Mouse (Mus musculus): ENCODE data around the gene Olfr125. TPM values are rescaled to one million over a fixed set of nuclear protein-coding genes. Genes with fewer than 3 reads are reported as not detected.

Olfr125 gene
- total RNA-seq (2017), result not detected in 2 replicates

GRCm38 (mm10) chr17:37832649-37833048 is at the start of gene Olfr125:
Gene Olfr125 (plus strand): TSS chr17:37832949.
- ATAC-seq (ENCODE audit: extremely low read depth, insufficient number of reproducible peaks, low FRiP score, poor library complexity, severe bottlenecking), result no peak

- ATAC-seq (ENCODE audit: extremely low read depth, insufficient number of reproducible peaks, low FRiP score, poor library complexity, severe bottlenecking), result no peak
Measured at GRCm38 (mm10) chr17:37793229-37793628, 39.5 kb upstream of the Olfr125 start, which contains the start of gene Olfr123. Gene Olfr123 (plus strand): TSS chr17:37793529.

DNA sequence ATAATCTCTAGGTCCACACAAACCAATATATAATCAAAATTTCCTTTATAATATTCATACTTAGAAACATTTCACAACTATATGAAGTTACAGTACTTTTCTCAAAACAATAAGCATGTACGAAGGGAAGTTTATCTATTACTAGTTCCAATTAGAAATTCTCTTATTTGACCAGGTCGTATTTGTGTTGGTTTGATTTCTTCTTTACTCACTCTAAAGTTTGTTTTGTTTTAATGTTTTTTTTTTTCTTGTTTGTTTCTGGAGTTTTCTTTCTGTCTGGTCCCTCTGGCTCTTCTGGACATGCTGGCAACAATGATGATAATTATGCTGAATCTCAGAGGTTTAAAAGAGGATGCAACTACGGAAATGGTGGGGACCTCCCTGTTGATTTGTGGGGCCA is 33.2 kb upstream of the Olfr125 start, which contains the start of gene Olfr124:
Gene Olfr124 (plus strand): TSS at position 301 of the 400 bp plus-strand sequence.
- ATAC-seq (ENCODE audit: extremely low read depth, insufficient number of reproducible peaks, low FRiP score, poor library complexity, severe bottlenecking), result no peak

DNA sequence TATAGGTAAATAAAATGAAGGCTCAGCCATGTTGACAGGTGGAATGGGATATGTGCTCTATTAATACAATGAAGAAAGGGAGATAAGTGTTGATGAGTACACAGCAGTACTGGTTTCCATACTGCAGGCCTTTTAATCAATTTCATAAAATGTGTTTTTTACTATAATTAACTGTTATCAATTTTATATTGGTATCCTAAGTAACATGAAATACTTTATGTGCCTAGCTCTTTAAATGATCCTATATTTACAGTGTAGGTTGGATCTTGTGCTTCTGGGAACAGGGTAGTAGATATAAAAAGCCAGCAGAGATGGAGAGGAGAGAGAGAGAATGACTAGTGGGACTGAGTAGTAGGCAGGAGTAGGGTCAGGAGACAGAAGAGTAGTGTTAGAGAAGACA is 14.4 kb downstream of the Olfr125 start, which contains the start of gene Olfr126:
Gene Olfr126 (plus strand): TSS at position 301 of the 400 bp plus-strand sequence.
- ATAC-seq (ENCODE audit: extremely low read depth, insufficient number of reproducible peaks, low FRiP score, poor library complexity, severe bottlenecking), result no peak

- ATAC-seq (ENCODE audit: extremely low read depth, insufficient number of reproducible peaks, low FRiP score, poor library complexity, severe bottlenecking), result no peak
Measured at GRCm38 (mm10) chr17:37863901-37864300, 31.2 kb downstream of the Olfr125 start.

GRCm38 (mm10) chr17:37869676-37870205 is 37.0 kb downstream of the Olfr125 start:
- ATAC-seq (ENCODE audit: extremely low read depth, insufficient number of reproducible peaks, low FRiP score, poor library complexity, severe bottlenecking), result no peak

GRCm38 (mm10) chr17:37873830-37874229 is 41.1 kb downstream of the Olfr125 start:
- no peak for ATAC-seq (ENCODE audit: extremely low read depth, insufficient number of reproducible peaks, low FRiP score, poor library complexity, severe bottlenecking)

Other genes with a start within 250 kb of the Olfr125 start
- not detected in 2 replicates for gene Olfr114, start 240.2 kb upstream of the Olfr125 start, total RNA-seq (2017)
- gene Olfr115, start 205.8 kb upstream of the Olfr125 start, total RNA-seq (2017), result not detected in 2 replicates
- not detected in 2 replicates for gene Olfr116, start 205.8 kb upstream of the Olfr125 start, total RNA-seq (2017)
- gene Olfr117, start 169.2 kb upstream of the Olfr125 start, total RNA-seq (2017), result not detected in 2 replicates
- gene Olfr118, start 166.0 kb upstream of the Olfr125 start, total RNA-seq (2017), result not detected in 2 replicates
- gene Olfr119, start 136.4 kb upstream of the Olfr125 start, total RNA-seq (2017), result not detected in 2 replicates
- gene Olfr120, start 111.1 kb upstream of the Olfr125 start, total RNA-seq (2017), result not detected in 2 replicates
- 0.35 TPM in 1 of 2 replicates, not detected in the other for gene Olfr121, start 84.1 kb upstream of the Olfr125 start, total RNA-seq (2017)
- gene Olfr122, start 64.3 kb upstream of the Olfr125 start, total RNA-seq (2017), result not detected in 2 replicates
- not detected in 2 replicates for gene Olfr123, start 39.4 kb upstream of the Olfr125 start, total RNA-seq (2017)
- gene Olfr124, start 33.1 kb upstream of the Olfr125 start, total RNA-seq (2017), result not detected in 2 replicates
- not detected in 2 replicates for gene Olfr126, start 14.5 kb downstream of the Olfr125 start, total RNA-seq (2017)
- gene Olfr127, start 67.5 kb downstream of the Olfr125 start, total RNA-seq (2017), result 0.12 TPM in 1 of 2 replicates, not detected in the other
- not detected in 2 replicates for gene Olfr128, start 87.6 kb downstream of the Olfr125 start, total RNA-seq (2017)
- gene Olfr761, start 120.1 kb downstream of the Olfr125 start, total RNA-seq (2017), result not detected in 2 replicates
- gene Olfr129, start 227.1 kb downstream of the Olfr125 start, total RNA-seq (2017), result 0.12 TPM in 1 of 2 replicates, not detected in the other
- not detected in 2 replicates for gene Olfr130, start 231.0 kb downstream of the Olfr125 start, total RNA-seq (2017)

All from neutrophil, adult 5-6 weeks (primary cell).